Mouse (Mus musculus): ENCODE results near the gene Agtpbp1. TPM values are rescaled to one million over a fixed set of nuclear protein-coding genes. Genes with fewer than 3 reads are reported as not detected.
"Not testable (repeated sequence)": the region's sequence is repeated elsewhere in the genome, so short reads cannot be mapped to it uniquely, and the experiment has no call there.

Agtpbp1 gene
- polyA plus RNA-seq, 1 experiment from 2014 or later, result 52.3 TPM

DNA sequence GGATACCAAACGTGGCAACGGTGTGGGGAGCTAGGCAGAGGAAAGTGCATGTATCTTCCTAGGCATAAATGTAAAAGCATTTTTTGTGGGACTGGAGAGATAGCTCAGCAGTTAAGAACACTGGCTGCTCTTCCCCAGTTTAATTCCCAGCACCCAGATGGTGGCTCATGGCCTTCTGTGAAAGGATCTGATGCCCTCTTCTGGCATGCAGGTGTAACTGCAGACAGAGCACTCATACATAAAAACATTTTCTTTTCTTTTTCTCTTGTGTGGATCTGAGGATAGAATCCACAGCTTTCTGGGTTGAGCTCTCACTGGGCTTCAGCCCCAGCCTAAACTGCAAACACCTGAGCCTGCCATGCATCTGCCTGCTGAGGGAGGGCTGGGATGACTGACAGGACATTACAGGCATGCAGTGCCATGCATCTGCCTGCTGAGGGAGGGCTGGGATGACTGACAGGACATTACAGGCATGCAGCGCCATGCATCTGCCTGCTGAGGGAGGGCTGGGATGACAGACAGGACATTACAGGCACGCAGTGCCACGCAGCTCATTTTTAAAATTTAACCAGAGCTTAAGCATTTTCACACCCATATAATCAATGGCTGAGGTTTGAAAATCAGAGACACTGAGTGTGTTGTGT, 90.3 kb downstream of the Agtpbp1 start:
- 79% methylated on average over 5 of the region's 5 CpGs for WGBS
- Histone ChIP-seq H3K4me3 (no peak overlapping the region), H3K4me2 (replicated peaks) (no peak overlapping the region), H3K9me3 (no peaks in the 10 kb centered on the region), H3K27me3 (no peaks in the 10 kb centered on the region), H3K27ac (replicated peaks) (no peak overlapping the region), H3K4me1 (no peaks in the 10 kb centered on the region), H3K36me3 (peaks cover 19% of the 10 kb centered on the region), H3K9ac (replicated peaks) (no peak overlapping the region)
- no peak for ATAC-seq (replicated peaks)

DNA sequence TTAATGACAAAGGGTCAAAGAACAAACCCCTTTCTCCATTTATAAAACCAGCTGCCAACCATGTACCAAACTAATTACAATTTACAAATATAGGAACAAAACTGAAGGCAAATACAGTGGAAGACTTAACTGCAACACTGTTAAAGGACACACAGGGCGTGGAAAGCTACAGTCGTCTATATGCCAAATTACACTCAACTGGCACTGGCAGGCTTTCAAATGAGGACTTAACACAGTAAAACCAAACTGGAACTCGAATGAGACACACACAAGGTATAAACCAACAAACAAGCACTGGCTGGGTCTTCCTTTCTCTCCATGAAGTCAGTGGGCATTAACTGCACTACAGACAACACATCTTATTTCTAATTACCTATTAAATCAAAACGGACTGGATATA, 94.3 kb downstream of the Agtpbp1 start:
- H3K27me3 ChIP-seq, result no peaks in the 10 kb centered on the region
- H3K9ac ChIP-seq (replicated peaks), result no peak overlapping the region
- H3K27ac ChIP-seq (replicated peaks), result no peak overlapping the region
- no peaks in the 10 kb centered on the region for H3K9me3 ChIP-seq
- H3K36me3 ChIP-seq, result peaks cover 14% of the 10 kb centered on the region
- WGBS, result 52% methylated on average over 4 of the region's 4 CpGs
- H3K4me1 ChIP-seq, result no peaks in the 10 kb centered on the region; the same call in 1 of the 2 replicates
- no peak overlapping the region for H3K4me3 ChIP-seq
- ATAC-seq (replicated peaks), result no peak
- H3K4me2 ChIP-seq (replicated peaks), result no peak overlapping the region

DNA sequence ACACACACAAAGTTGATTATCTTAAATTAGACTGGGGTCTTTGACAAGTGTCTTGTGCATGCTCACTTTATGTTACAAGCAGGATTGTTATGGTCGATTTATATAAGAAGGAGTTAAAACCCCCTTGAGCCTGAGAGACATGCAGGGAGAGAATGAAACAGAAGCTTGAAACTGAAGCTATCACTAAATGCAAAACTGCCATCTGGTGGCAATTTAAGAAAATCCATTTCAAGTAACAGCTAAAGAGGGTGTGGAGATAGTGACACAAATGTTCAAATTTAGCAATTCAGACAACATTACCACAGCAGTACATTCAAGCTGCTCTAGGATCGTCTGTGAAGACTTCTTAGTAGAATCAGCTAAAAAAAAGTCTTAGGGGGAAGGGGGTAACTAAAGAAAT, 95.9 kb downstream of the Agtpbp1 start:
- ATAC-seq (replicated peaks), result 0 out of 2 replicates have a peak, but pooled peaks have one; percentile 57

DNA sequence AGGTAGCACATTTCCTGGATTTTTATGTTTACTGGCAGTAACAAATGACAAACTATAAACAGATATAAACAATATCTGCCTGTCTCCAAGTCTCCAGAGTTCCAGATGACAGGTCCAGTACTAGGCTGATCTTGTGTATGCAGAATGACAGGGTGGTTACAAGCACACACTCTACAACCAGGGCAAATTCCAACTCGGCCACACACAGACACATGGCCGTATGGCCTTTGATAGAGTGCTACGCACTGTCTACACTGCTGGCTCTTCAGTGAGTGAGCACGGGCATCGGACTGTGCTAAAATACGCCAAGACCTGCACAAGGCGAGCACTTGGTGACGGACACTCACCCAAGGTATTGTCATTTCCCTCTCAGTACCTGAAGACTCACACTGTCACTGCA, 97.7 kb downstream of the Agtpbp1 start:
- 94% methylated on average over 8 of the region's 8 CpGs for WGBS
- no peak for ATAC-seq (replicated peaks)

More for the DNA sequence above, 95.9 kb downstream of the Agtpbp1 start:
- H3K4me2 ChIP-seq (replicated peaks), result no peak overlapping the region
- no peak overlapping the region for H3K9ac ChIP-seq (replicated peaks)
- no peak overlapping the region for H3K4me3 ChIP-seq
- H3K4me1 ChIP-seq, result no peaks in the 10 kb centered on the region; the same call in 1 of the 2 replicates
- 0 out of 2 replicates have a peak, but pooled peaks cover 3% of the 10 kb centered on the region for H3K36me3 ChIP-seq
- 0 out of 2 replicates have a peak overlapping the region, but pooled peaks have one; percentile 6 for H3K27ac ChIP-seq (replicated peaks)
- WGBS, result 50% methylated on average over 2 of the region's 2 CpGs
- H3K9me3 ChIP-seq, result no peaks in the 10 kb centered on the region
- no peaks in the 10 kb centered on the region for H3K27me3 ChIP-seq

GRCm38 (mm10) chr13:59486243-59486642, 98.8 kb downstream of the Agtpbp1 start:
- H3K4me3 ChIP-seq, result no peak overlapping the region
- H3K9me3 ChIP-seq, result no peaks in the 10 kb centered on the region
- H3K4me1 ChIP-seq, result no peaks in the 10 kb centered on the region; the same call in 1 of the 2 replicates
- H3K4me2 ChIP-seq (replicated peaks), result no peak overlapping the region
- H3K9ac ChIP-seq (replicated peaks), result no peak overlapping the region
- ATAC-seq (replicated peaks), result no peak
- no peaks in the 10 kb centered on the region; the same call in 1 of the 2 replicates for H3K36me3 ChIP-seq
- no peak overlapping the region for H3K27ac ChIP-seq (replicated peaks)
- no peaks in the 10 kb centered on the region for H3K27me3 ChIP-seq
- 92% methylated on average over 5 of the region's 5 CpGs for WGBS

More for the DNA sequence above, 97.7 kb downstream of the Agtpbp1 start:
- Histone ChIP-seq H3K9me3 (no peaks in the 10 kb centered on the region), H3K4me2 (replicated peaks) (no peak overlapping the region), H3K27ac (replicated peaks) (no peak overlapping the region), H3K9ac (replicated peaks) (no peak overlapping the region), H3K4me1 (no peaks in the 10 kb centered on the region; the same call in 1 of the 2 replicates), H3K4me3 (no peak overlapping the region), H3K27me3 (no peaks in the 10 kb centered on the region), H3K36me3 (no peaks in the 10 kb centered on the region)

GRCm38 (mm10) chr13:59485456-59485855, 99.6 kb downstream of the Agtpbp1 start:
- WGBS, result 87% methylated on average over 7 of the region's 7 CpGs
- no peaks in the 10 kb centered on the region for H3K27me3 ChIP-seq
- ATAC-seq (replicated peaks), result no peak
- no peaks in the 10 kb centered on the region; the same call in 1 of the 2 replicates for H3K36me3 ChIP-seq
- no peak overlapping the region for H3K9ac ChIP-seq (replicated peaks)
- H3K9me3 ChIP-seq, result no peaks in the 10 kb centered on the region
- no peak overlapping the region for H3K4me2 ChIP-seq (replicated peaks)
- no peak overlapping the region for H3K4me3 ChIP-seq
- H3K27ac ChIP-seq (replicated peaks), result no peak overlapping the region
- no peaks in the 10 kb centered on the region; the same call in 1 of the 2 replicates for H3K4me1 ChIP-seq

- no peak for ATAC-seq (replicated peaks)
Observed at GRCm38 (mm10) chr13:59481484-59481855, 103.6 kb downstream of the Agtpbp1 start.

GRCm38 (mm10) chr13:59480599-59481483, 104.2 kb downstream of the Agtpbp1 start:
- no peak overlapping the region for H3K9ac ChIP-seq (replicated peaks)
- no peak overlapping the region for H3K4me3 ChIP-seq
- no peaks in the 10 kb centered on the region for H3K4me1 ChIP-seq
- 90% methylated on average over 13 of the region's 13 CpGs for WGBS
- H3K9me3 ChIP-seq, result no peaks in the 10 kb centered on the region
- ATAC-seq (replicated peaks), result no peak
- peaks cover 10% of the 10 kb centered on the region; the same call in 1 of the 2 replicates for H3K36me3 ChIP-seq
- no peak overlapping the region for H3K4me2 ChIP-seq (replicated peaks)
- H3K27me3 ChIP-seq, result no peaks in the 10 kb centered on the region
- no peak overlapping the region for H3K27ac ChIP-seq (replicated peaks)

More at GRCm38 (mm10) chr13:59481484-59481855, 103.6 kb downstream of the Agtpbp1 start:
- H3K4me1 ChIP-seq, result no peaks in the 10 kb centered on the region
- no peak overlapping the region for H3K9ac ChIP-seq (replicated peaks)
- H3K9me3 ChIP-seq, result no peaks in the 10 kb centered on the region
- H3K4me3 ChIP-seq, result no peak overlapping the region
- 93% methylated on average over 4 of the region's 4 CpGs for WGBS
- H3K27ac ChIP-seq (replicated peaks), result no peak overlapping the region
- peaks cover 9% of the 10 kb centered on the region; the same call in 1 of the 2 replicates for H3K36me3 ChIP-seq
- H3K27me3 ChIP-seq, result no peaks in the 10 kb centered on the region
- no peak overlapping the region for H3K4me2 ChIP-seq (replicated peaks)

DNA sequence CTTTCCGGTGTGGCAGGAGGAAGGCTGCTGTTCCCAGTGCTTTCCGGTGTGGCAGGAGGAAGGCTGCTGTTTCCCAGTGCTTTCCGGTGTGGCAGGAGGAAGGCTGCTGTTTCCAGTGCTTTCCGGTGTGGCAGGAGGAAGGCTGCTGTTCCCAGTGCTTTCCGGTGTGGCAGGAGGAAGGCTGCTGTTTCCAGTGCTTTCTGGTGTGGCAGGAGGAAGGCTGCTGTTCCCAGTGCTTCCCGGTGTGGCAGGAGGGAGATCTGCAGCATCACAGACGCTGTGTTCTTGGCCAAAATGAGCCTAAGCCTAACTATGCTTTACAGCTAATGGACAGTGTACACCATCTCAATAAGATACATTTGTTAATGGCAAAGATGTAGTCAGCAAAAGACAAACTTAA, 107.1 kb downstream of the Agtpbp1 start:
- H3K4me1 ChIP-seq; H3K4me3 ChIP-seq; H3K27ac ChIP-seq (replicated peaks); ATAC-seq (replicated peaks); H3K27me3 ChIP-seq; H3K9me3 ChIP-seq; H3K4me2 ChIP-seq (replicated peaks); H3K9ac ChIP-seq (replicated peaks): not testable (repeated sequence)
- 88% methylated on average over 7 of the region's 7 CpGs for WGBS
- H3K36me3 ChIP-seq, result peaks cover 21% of the 10 kb centered on the region

DNA sequence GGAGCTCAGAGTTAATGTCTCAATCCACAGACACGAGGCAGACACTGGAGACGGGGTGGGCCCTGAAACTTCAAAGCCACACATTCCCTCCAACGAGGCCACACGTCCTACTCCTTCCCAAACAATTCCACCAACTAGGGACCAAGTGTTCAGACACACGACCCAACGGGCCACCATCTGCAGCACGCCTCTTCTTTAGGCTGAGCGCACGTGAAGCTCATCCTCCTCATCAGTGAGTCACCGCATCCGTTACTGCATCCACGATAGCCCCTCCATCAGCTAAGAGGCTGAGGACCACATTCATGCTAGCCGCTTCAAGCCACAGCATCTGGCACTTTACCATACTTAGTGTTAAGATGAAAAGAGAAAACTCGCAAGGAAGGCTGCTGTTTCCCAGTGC, 107.6 kb downstream of the Agtpbp1 start:
- ATAC-seq (replicated peaks), result no peak
- WGBS, result 91% methylated on average over 14 of the region's 14 CpGs
- no peaks in the 10 kb centered on the region for H3K4me1 ChIP-seq

DNA sequence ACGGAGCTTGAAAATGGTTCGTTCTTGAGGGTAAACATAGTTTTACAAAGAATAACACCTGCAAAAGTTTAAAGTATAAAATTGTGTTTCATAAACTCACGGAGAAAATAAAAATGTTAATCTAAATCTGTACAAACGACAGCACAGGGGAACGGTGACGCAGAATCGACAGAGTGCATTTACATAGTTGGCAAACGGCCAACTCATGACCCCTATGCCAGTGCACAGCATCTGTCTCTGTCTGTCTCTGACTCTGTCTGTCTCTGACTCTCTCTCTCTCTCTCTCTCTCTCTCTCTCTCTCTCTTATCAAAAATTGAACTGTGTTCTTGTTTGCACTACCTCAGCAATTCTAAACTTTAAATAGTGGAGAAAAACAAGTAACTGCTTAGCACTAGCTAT, 110.1 kb downstream of the Agtpbp1 start:
- H3K36me3 ChIP-seq, result peaks cover 29% of the 10 kb centered on the region
- H3K4me2 ChIP-seq (replicated peaks), result no peak overlapping the region
- no peaks in the 10 kb centered on the region for H3K9me3 ChIP-seq
- 45% methylated on average over 8 of the region's 8 CpGs for WGBS
- H3K9ac ChIP-seq (replicated peaks), result no peak overlapping the region
- no peaks in the 10 kb centered on the region for H3K27me3 ChIP-seq
- no peak overlapping the region for H3K27ac ChIP-seq (replicated peaks)
- no peaks in the 10 kb centered on the region for H3K4me1 ChIP-seq
- H3K4me3 ChIP-seq, result no peak overlapping the region
- ATAC-seq (replicated peaks), result no peak

More for the DNA sequence above, 107.6 kb downstream of the Agtpbp1 start:
- Histone ChIP-seq H3K4me2 (replicated peaks) (no peak overlapping the region), H3K9ac (replicated peaks) (no peak overlapping the region), H3K36me3 (peaks cover 21% of the 10 kb centered on the region), H3K27me3 (no peaks in the 10 kb centered on the region), H3K4me3 (no peak overlapping the region), H3K27ac (replicated peaks) (no peak overlapping the region), H3K9me3 (no peaks in the 10 kb centered on the region)

DNA sequence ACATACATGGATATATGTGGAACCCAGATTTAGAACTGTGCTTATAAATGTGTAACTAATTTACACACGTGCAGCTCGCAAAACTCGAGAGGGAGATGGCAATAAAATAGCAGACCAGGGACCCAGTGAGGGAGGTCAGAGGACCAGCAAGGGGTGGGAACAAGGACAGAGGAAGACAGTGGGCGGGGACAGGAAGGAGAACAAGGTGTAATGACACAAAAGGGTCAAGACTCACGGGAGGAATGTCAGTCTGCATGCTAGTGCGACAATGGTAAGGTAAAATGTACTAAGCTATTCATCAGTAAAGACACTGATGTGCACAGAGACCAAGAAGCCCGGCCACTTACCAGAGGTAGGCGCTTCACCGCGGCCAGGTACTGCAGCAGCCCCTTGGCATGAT, 111.7 kb downstream of the Agtpbp1 start:
- ATAC-seq (replicated peaks), result no peak
- H3K4me2 ChIP-seq (replicated peaks), result no peak overlapping the region
- H3K4me1 ChIP-seq, result peaks cover under 1% of the 10 kb centered on the region; the same call in 1 of the 2 replicates
- no peaks in the 10 kb centered on the region for H3K27me3 ChIP-seq
- no peak overlapping the region for H3K4me3 ChIP-seq
- peaks cover 29% of the 10 kb centered on the region for H3K36me3 ChIP-seq
- H3K27ac ChIP-seq (replicated peaks), result no peak overlapping the region
- H3K9me3 ChIP-seq, result no peaks in the 10 kb centered on the region
- no peak overlapping the region for H3K9ac ChIP-seq (replicated peaks)
- WGBS, result 88% methylated on average over 10 of the region's 10 CpGs

Measured in forebrain, embryonic 15.5 days (tissue).